Mouse (Mus musculus): ENCODE measurements around the gene Rtp1. TPM values are rescaled to one million over a fixed set of nuclear protein-coding genes. Genes with fewer than 3 reads are reported as not detected.

The Rtp1 gene
- polyA plus RNA-seq, 1 experiment from 2014 or later, result not detected

- Histone ChIP-seq H3K9me3 (ENCODE audit: control insufficient read depth, low read length) (no peaks in the 10 kb centered on the region), H3K4me3 (ENCODE audit: low read length) (no peak overlapping the region), H3K27me3 (ENCODE audit: control insufficient read depth, insufficient read depth, low read depth, low read length) (no peaks in the 10 kb centered on the region), H3K36me3 (ENCODE audit: control insufficient read depth, insufficient read depth, low read length) (no peaks in the 10 kb centered on the region), H3K9ac (ENCODE audit: low read length) (no peak overlapping the region), H3K4me1 (replicated peaks; ENCODE audit: control insufficient read depth, insufficient read depth, low read length) (no peaks in the 10 kb centered on the region), H3K4me2 (ENCODE audit: low read depth, low read length) (no peak overlapping the region), H3K27ac (ENCODE audit: low read length) (no peak overlapping the region)
- WGBS, result 84% methylated on average over 4 of the region's 4 CpGs
- ATAC-seq (ENCODE audit: low read depth), result no peak
Observed at GRCm38 (mm10) chr16:23475651-23476050, 46.7 kb downstream of the Rtp1 start.

- Histone ChIP-seq H3K4me3 (ENCODE audit: low read length) (no peak overlapping the region), H3K9ac (ENCODE audit: low read length) (no peak overlapping the region), H3K4me2 (ENCODE audit: low read depth, low read length) (no peak overlapping the region), H3K9me3 (ENCODE audit: control insufficient read depth, low read length) (no peaks in the 10 kb centered on the region), H3K27ac (ENCODE audit: low read length) (no peak overlapping the region), H3K27me3 (ENCODE audit: control insufficient read depth, insufficient read depth, low read depth, low read length) (no peaks in the 10 kb centered on the region), H3K36me3 (ENCODE audit: control insufficient read depth, insufficient read depth, low read length) (no peaks in the 10 kb centered on the region), H3K4me1 (replicated peaks; ENCODE audit: control insufficient read depth, insufficient read depth, low read length) (no peaks in the 10 kb centered on the region)
- no peak for ATAC-seq (ENCODE audit: low read depth)
Observed at GRCm38 (mm10) chr16:23476598-23476997, 47.7 kb downstream of the Rtp1 start.

GRCm38 (mm10) chr16:23479872-23480603 is 51.1 kb downstream of the Rtp1 start:
- no peaks in the 10 kb centered on the region for H3K9me3 ChIP-seq (ENCODE audit: control insufficient read depth, low read length)
- H3K4me1 ChIP-seq (replicated peaks; ENCODE audit: control insufficient read depth, insufficient read depth, low read length), result no peaks in the 10 kb centered on the region
- no peak overlapping the region for H3K27ac ChIP-seq (ENCODE audit: low read length)
- H3K9ac ChIP-seq (ENCODE audit: low read length), result no peak overlapping the region
- WGBS, result 66% methylated on average over 7 of the region's 7 CpGs
- no peaks in the 10 kb centered on the region for H3K27me3 ChIP-seq (ENCODE audit: control insufficient read depth, insufficient read depth, low read depth, low read length)
- no peak for ATAC-seq (ENCODE audit: low read depth)
- no peak overlapping the region for H3K4me2 ChIP-seq (ENCODE audit: low read depth, low read length)
- H3K36me3 ChIP-seq (ENCODE audit: control insufficient read depth, insufficient read depth, low read length), result no peaks in the 10 kb centered on the region
- no peak overlapping the region for H3K4me3 ChIP-seq (ENCODE audit: low read length)

GRCm38 (mm10) chr16:23482218-23482617 is 53.3 kb downstream of the Rtp1 start:
- H3K4me2 ChIP-seq (ENCODE audit: low read depth, low read length), result no peak overlapping the region
- no peaks in the 10 kb centered on the region for H3K36me3 ChIP-seq (ENCODE audit: control insufficient read depth, insufficient read depth, low read length)
- WGBS, result 84% methylated on average over 3 of the region's 3 CpGs
- no peaks in the 10 kb centered on the region for H3K9me3 ChIP-seq (ENCODE audit: control insufficient read depth, low read length)
- H3K27me3 ChIP-seq (ENCODE audit: control insufficient read depth, insufficient read depth, low read depth, low read length), result no peaks in the 10 kb centered on the region
- no peak for ATAC-seq (ENCODE audit: low read depth)
- no peak overlapping the region for H3K27ac ChIP-seq (ENCODE audit: low read length)
- H3K4me3 ChIP-seq (ENCODE audit: low read length), result no peak overlapping the region
- no peak overlapping the region for H3K9ac ChIP-seq (ENCODE audit: low read length)
- H3K4me1 ChIP-seq (replicated peaks; ENCODE audit: control insufficient read depth, insufficient read depth, low read length), result no peaks in the 10 kb centered on the region

- H3K9ac ChIP-seq (ENCODE audit: low read length), result no peak overlapping the region
- WGBS, result 93% methylated on average over 12 of the region's 12 CpGs
- H3K4me2 ChIP-seq (ENCODE audit: low read depth, low read length), result no peak overlapping the region
- no peak for ATAC-seq (ENCODE audit: low read depth)
- no peaks in the 10 kb centered on the region for H3K36me3 ChIP-seq (ENCODE audit: control insufficient read depth, insufficient read depth, low read length)
- no peaks in the 10 kb centered on the region for H3K27me3 ChIP-seq (ENCODE audit: control insufficient read depth, insufficient read depth, low read depth, low read length)
- H3K27ac ChIP-seq (ENCODE audit: low read length), result no peak overlapping the region
- no peaks in the 10 kb centered on the region for H3K4me1 ChIP-seq (replicated peaks; ENCODE audit: control insufficient read depth, insufficient read depth, low read length)
- no peak overlapping the region for H3K4me3 ChIP-seq (ENCODE audit: low read length)
- H3K9me3 ChIP-seq (ENCODE audit: control insufficient read depth, low read length), result no peaks in the 10 kb centered on the region
Observed at GRCm38 (mm10) chr16:23482846-23483245, 53.9 kb downstream of the Rtp1 start.

GRCm38 (mm10) chr16:23483292-23483691 is 54.4 kb downstream of the Rtp1 start:
- no peak overlapping the region for H3K9ac ChIP-seq (ENCODE audit: low read length)
- H3K9me3 ChIP-seq (ENCODE audit: control insufficient read depth, low read length), result no peaks in the 10 kb centered on the region
- no peaks in the 10 kb centered on the region for H3K4me1 ChIP-seq (replicated peaks; ENCODE audit: control insufficient read depth, insufficient read depth, low read length)
- no peaks in the 10 kb centered on the region for H3K36me3 ChIP-seq (ENCODE audit: control insufficient read depth, insufficient read depth, low read length)
- H3K4me2 ChIP-seq (ENCODE audit: low read depth, low read length), result no peak overlapping the region
- H3K4me3 ChIP-seq (ENCODE audit: low read length), result no peak overlapping the region
- no peaks in the 10 kb centered on the region for H3K27me3 ChIP-seq (ENCODE audit: control insufficient read depth, insufficient read depth, low read depth, low read length)
- ATAC-seq (ENCODE audit: low read depth), result no peak
- H3K27ac ChIP-seq (ENCODE audit: low read length), result no peak overlapping the region
- 52% methylated on average over 10 of the region's 10 CpGs for WGBS

Other genes with a start within 250 kb of the Rtp1 start
- gene St6gal1, start 204.4 kb upstream of the Rtp1 start, polyA plus RNA-seq (2015; fragmentation: Nextera tagmentation; extraction: Ambion mirVana), result 49.0 and 56.2 TPM in 2 replicates
- 8.0 and 10.3 TPM in 2 replicates for gene Rtp4, start 91.2 kb downstream of the Rtp1 start, polyA plus RNA-seq (2015; fragmentation: Nextera tagmentation; extraction: Ambion mirVana)
- gene Masp1, start 91.7 kb downstream of the Rtp1 start, polyA plus RNA-seq (2015; fragmentation: Nextera tagmentation; extraction: Ambion mirVana), result 3.7 and 4.0 TPM in 2 replicates

All from lung, embryonic 16.5 days (tissue).